Mouse (Mus musculus) forebrain, embryonic 15.5 days (tissue): ENCODE measurements at regions not wholly inside any gene's neighbourhood (a gene's known extent, or its start where the extent isn't known, plus 50 kb on each side); places are given as distances from the start of the nearest gene placed in this dataset.
A peak's percentile ranks its signal among the peaks of the same experiment; 100 is the strongest.

Experiments
- ATAC-seq: fragments of 200-750 bp; cut with Nextera tagmentation; replicated peaks from 2 replicates; pipeline ENCODE4 v1.8.0; 2017; ENCODE audit warnings: mild to moderate bottlenecking, moderate TSS enrichment, moderate library complexity
- H3K27ac ChIP-seq: fragments of 300-500 bp; sonication (generic); replicated peaks from 2 replicates; pipeline ENCODE4 v1.5.1; 2015; ENCODE audit warnings: mild to moderate bottlenecking, inconsistent platforms
- H3K27me3 ChIP-seq: fragments of 300-500 bp; sonication (generic); 2 replicates; pipeline ENCODE4 v1.6.1; 2015; ENCODE audit warnings: inconsistent platforms
- H3K36me3 ChIP-seq: fragments of 300-500 bp; sonication (generic); 2 replicates; pipeline ENCODE4 v1.6.1; 2015; ENCODE audit warnings: mild to moderate bottlenecking, inconsistent platforms
- H3K4me1 ChIP-seq: fragments of 300-500 bp; sonication (generic); 2 replicates; pipeline ENCODE4 v1.6.1; 2015; ENCODE audit warnings: inconsistent platforms
- H3K4me2 ChIP-seq: fragments of 300-500 bp; sonication (generic); replicated peaks from 2 replicates; pipeline ENCODE4 v1.6.1; 2015; ENCODE audit warnings: mild to moderate bottlenecking, inconsistent platforms
- H3K4me3 ChIP-seq: fragments of 300-500 bp; sonication (generic); 2 replicates; pipeline ENCODE4 v1.5.1; 2015; ENCODE audit warnings: mild to moderate bottlenecking, inconsistent platforms
- H3K9ac ChIP-seq: fragments of 300-500 bp; sonication (generic); replicated peaks from 2 replicates; pipeline ENCODE4 v1.6.1; 2015; ENCODE audit warnings: mild to moderate bottlenecking, inconsistent platforms
- H3K9me3 ChIP-seq: fragments of 300-500 bp; sonication (generic); 2 replicates; pipeline ENCODE4 v1.6.1; 2016; ENCODE audit warnings: inconsistent platforms
- WGBS: fragments of 180-500 bp; shearing (Covaris S2); methylation state at CpG from one replicate; pipeline ENCODE4 v1.1.7; 2015; ENCODE audit warnings: mixed read lengths; 5-methylcytosine and 5-hydroxymethylcytosine counted together

- Histone ChIP-seq H3K4me2 (no peak overlapping the region), H3K9ac (no peak overlapping the region), H3K27me3 (no peaks in the 10 kb centered on the region), H3K9me3 (no peaks in the 10 kb centered on the region), H3K27ac (peak overlapping the region; percentile 19; the same call in 1 of the 2 replicates), H3K4me1 (peaks cover 20% of the 10 kb centered on the region), H3K4me3 (no peak overlapping the region), H3K36me3 (no peaks in the 10 kb centered on the region)
- peak; percentile 72 for ATAC-seq
- WGBS, result 5% methylated on average over 5 of the region's 5 CpGs
Observed at GRCm38 (mm10) chr6:15639809-15640479, 80.5 kb upstream of the Mdfic start.

- ATAC-seq, result no peak
- Histone ChIP-seq H3K4me1 (peaks cover 12% of the 10 kb centered on the region), H3K4me2 (no peak overlapping the region), H3K36me3 (no peaks in the 10 kb centered on the region), H3K27ac (no peak overlapping the region), H3K27me3 (no peaks in the 10 kb centered on the region), H3K4me3 (no peak overlapping the region), H3K9ac (no peak overlapping the region), H3K9me3 (no peaks in the 10 kb centered on the region)
Observed at GRCm38 (mm10) chr6:15644311-15644710, 76.2 kb upstream of the Mdfic start.

GRCm38 (mm10) chr6:15647499-15647898 lies 73.0 kb upstream of the Mdfic start:
- Histone ChIP-seq H3K36me3 (no peaks in the 10 kb centered on the region), H3K9ac (no peak overlapping the region), H3K9me3 (no peaks in the 10 kb centered on the region), H3K27ac (no peak overlapping the region), H3K27me3 (no peaks in the 10 kb centered on the region), H3K4me2 (no peak overlapping the region), H3K4me1 (no peaks in the 10 kb centered on the region), H3K4me3 (no peak overlapping the region)
- no peak for ATAC-seq
- 92% methylated on average over 2 of the region's 2 CpGs for WGBS
